Mouse (Mus musculus) thymus, adult 2 months (tissue): ENCODE measurements at regions not wholly inside any gene's neighbourhood (a gene's known extent, or its start where the extent isn't known, plus 50 kb on each side); places are given as distances from the start of the nearest gene placed in this dataset.

Experiments
- DNase-seq: peaks from one replicate; pipeline ENCODE4 v3.0.0; 2021
- H3K27ac ChIP-seq: fragments of 200-500 bp; 2 replicates; pipeline ENCODE4 v1.5.1; 2012; ENCODE audit warnings: low read length, control low read depth; ENCODE audit not compliant: control insufficient read depth, insufficient read depth
- H3K27me3 ChIP-seq: fragments of 200-500 bp; 2 replicates; pipeline ENCODE4 v1.6.1; 2012; ENCODE audit warnings: mild to moderate bottlenecking, low read length, moderate library complexity, mixed read lengths; ENCODE audit not compliant: control insufficient read depth, insufficient read depth
- H3K36me3 ChIP-seq: fragments of 200-500 bp; 2 replicates; pipeline ENCODE4 v1.6.1; 2012; ENCODE audit warnings: mild to moderate bottlenecking, low read length, moderate library complexity; ENCODE audit not compliant: control insufficient read depth, insufficient read depth
- H3K4me1 ChIP-seq: fragments of 200-500 bp; replicated peaks from 2 replicates; pipeline ENCODE4 v1.6.1; 2012; ENCODE audit warnings: low read length; ENCODE audit not compliant: control insufficient read depth, insufficient read depth
- H3K4me3 ChIP-seq: fragments of 200-500 bp; 2 replicates; pipeline ENCODE4 v1.5.1; 2012; ENCODE audit warnings: mild to moderate bottlenecking, low read length, control low read depth, moderate library complexity; ENCODE audit not compliant: control insufficient read depth, insufficient read depth
- CTCF ChIP-seq: fragments of 200-500 bp; IDR thresholded peaks from 2 replicates; pipeline ENCODE4 v1.5.1; 2012; ENCODE audit warnings: mild to moderate bottlenecking, control low read depth, low read length, moderate library complexity, borderline replicate concordance; ENCODE audit not compliant: control insufficient read depth, poor library complexity, insufficient read depth; ENCODE audit errors: extremely low read depth
- POLR2A ChIP-seq: fragments of 200-500 bp; IDR thresholded peaks from 2 replicates; pipeline ENCODE4 v1.6.1; 2012; ENCODE audit warnings: mild to moderate bottlenecking, low read length, control low read depth, moderate library complexity; ENCODE audit not compliant: control insufficient read depth, poor library complexity, insufficient read depth; ENCODE audit errors: extremely low read depth
- WGBS: fragments of 180-500 bp; shearing (Covaris S2); methylation state at CpG from one replicate; pipeline ENCODE4 v1.1.7; 2018; 5-methylcytosine and 5-hydroxymethylcytosine counted together

- TF ChIP-seq CTCF (no peak), POLR2A (no peak)
- 97% methylated on average over 1 of the region's 1 CpGs for WGBS
- no peak for DNase-seq
These were observed 103.9 kb downstream of the Mycn start for GRCm38 (mm10) chr12:12837775-12838174.

GRCm38 (mm10) chr12:12827821-12828641 lies 113.7 kb downstream of the Mycn start:
- Histone ChIP-seq H3K27me3 (no peaks in the 10 kb centered on the region), H3K36me3 (no peaks in the 10 kb centered on the region), H3K27ac (no peak overlapping the region), H3K4me1 (no peaks in the 10 kb centered on the region), H3K4me3 (no peak overlapping the region)
- WGBS = 91% methylated on average over 13 of the region's 13 CpGs
- DNase-seq = no peak
- TF ChIP-seq CTCF (no peak), POLR2A (no peak)

More at GRCm38 (mm10) chr12:12837775-12838174, 103.9 kb downstream of the Mycn start:
- Histone ChIP-seq H3K36me3 (no peaks in the 10 kb centered on the region), H3K4me3 (no peak overlapping the region), H3K4me1 (no peaks in the 10 kb centered on the region; the same call in 1 of the 2 replicates), H3K27me3 (no peaks in the 10 kb centered on the region), H3K27ac (no peak overlapping the region)

GRCm38 (mm10) chr12:12827379-12827778 lies 114.3 kb downstream of the Mycn start:
- no peaks in the 10 kb centered on the region for H3K27me3 ChIP-seq
- WGBS = 94% methylated on average over 9 of the region's 9 CpGs
- H3K4me1 ChIP-seq = no peaks in the 10 kb centered on the region
- H3K36me3 ChIP-seq = no peaks in the 10 kb centered on the region
- H3K4me3 ChIP-seq = no peak overlapping the region
- no peak for DNase-seq
- no peak overlapping the region for H3K27ac ChIP-seq
- TF ChIP-seq CTCF (no peak), POLR2A (no peak)

- no peak for DNase-seq
- TF ChIP-seq POLR2A (no peak), CTCF (no peak)
- 89% methylated on average over 3 of the region's 3 CpGs for WGBS
- Histone ChIP-seq H3K27me3 (no peaks in the 10 kb centered on the region), H3K4me1 (peaks cover 4% of the 10 kb centered on the region), H3K4me3 (no peak overlapping the region), H3K27ac (no peak overlapping the region), H3K36me3 (no peaks in the 10 kb centered on the region)
These were observed 115.3 kb downstream of the Mycn start for GRCm38 (mm10) chr12:12826431-12826830.

GRCm38 (mm10) chr12:12825842-12826241 lies 115.9 kb downstream of the Mycn start:
- H3K27me3 ChIP-seq = no peaks in the 10 kb centered on the region
- H3K27ac ChIP-seq = no peak overlapping the region
- TF ChIP-seq CTCF (no peak), POLR2A (no peak)
- no peak for DNase-seq
- no peak overlapping the region for H3K4me3 ChIP-seq
- H3K4me1 ChIP-seq = peaks cover 8% of the 10 kb centered on the region
- 97% methylated on average over 5 of the region's 5 CpGs for WGBS
- no peaks in the 10 kb centered on the region for H3K36me3 ChIP-seq

GRCm38 (mm10) chr12:12821473-12821872 lies 120.2 kb downstream of the Mycn start:
- WGBS = 7% methylated on average over 7 of the region's 7 CpGs
- Histone ChIP-seq H3K27me3 (no peaks in the 10 kb centered on the region), H3K4me1 (peaks cover 8% of the 10 kb centered on the region), H3K36me3 (no peaks in the 10 kb centered on the region), H3K4me3 (no peak overlapping the region), H3K27ac (no peak overlapping the region)
- peak; percentile 25 for DNase-seq
- no peak for TF ChIP-seq POLR2A
- TF ChIP-seq CTCF = no peak
